13 mouse cellular contexts compared by ENCODE assay signal in genomic region chr7:97314646-97315045, GRCm38 (mm10). TPM values are rescaled to one million over a fixed set of nuclear protein-coding genes. Genes with fewer than 3 reads are reported as not detected.
DNase-seq lines count a peak whose midpoint lies in the region.
"Had no signal": no experiment of that assay in that cellular context is flagged by ENCODE, and none has a peak within 500 bp of the region (broad histone marks: within the 10 kb centered on the region; RNA-seq: fewer than 3 reads in every experiment).

No protein-coding gene starts in this region.

- intact Hi-C loops in gastrocnemius, postnatal 14 days (cut with DNase I; ENCODE audit: low total_unique reads), result no loop called here

- peak; percentile 25 to 38 for DNase-seq in cerebellum, adult 18-20 months
- no peak for DNase-seq in cerebellum, adult 11 months
- DNase-seq in gastrocnemius, postnatal 14 days, result peak; percentile 45
- DNase-seq in gastrocnemius, adult 18-20 months (ENCODE audit: low spot score), result no peak
- DNase-seq in ovary, postnatal 36 days (ENCODE audit: low spot score), result peak; percentile 4
- DNase-seq in ovary, adult 18-20 months (ENCODE audit: low spot score), result no peak
- peak; percentile 34 to 61 for DNase-seq in cerebellum, postnatal 25 days
- DNase-seq: adrenal gland, postnatal 25 days; heart, postnatal 36 days; kidney, adult 2 months; layer of hippocampus, adult 9-11 months; lung, embryonic 14.5 days; thymus, postnatal 14 days had no signal

RNA-seq across cellular contexts. Expression of gene Usp35, which starts 17.2 kb away (rescaled TPM):
- under 1 TPM; 0.75 to 0.76 TPM for total RNA-seq in gastrocnemius, postnatal 14 days (2021)
- under 1 TPM; 0.31 to 0.43 TPM for total RNA-seq in gastrocnemius, adult 18-20 months (2021)

RNA-seq across cellular contexts. Expression of gene Kctd21, which starts 17.5 kb away (rescaled TPM):
- 1 to 10 TPM; 1.9 to 2.3 TPM for total RNA-seq in gastrocnemius, postnatal 14 days (2021)
- total RNA-seq in gastrocnemius, adult 18-20 months (2021), result 1 to 10 TPM; 4.1 to 4.4 TPM

RNA-seq across cellular contexts. Expression of gene Alg8, which starts 56.8 kb away (rescaled TPM):
- 1 to 10 TPM; 2.9 to 5.5 TPM for total RNA-seq in gastrocnemius, postnatal 14 days (2021)
- total RNA-seq in gastrocnemius, adult 18-20 months (2021), result 1 to 10 TPM; 3.2 to 3.5 TPM

Comparison
In these comparisons a context has a peak if more than half of its experiments do, and no peak if none do; other contexts are left out.
1. DNase-seq: peak in cerebellum, adult 18-20 months (2 of 2), gastrocnemius, postnatal 14 days (single experiment), ovary, postnatal 36 days (single experiment) and cerebellum, postnatal 25 days (2 of 2); none in cerebellum, adult 11 months (single experiment), gastrocnemius, adult 18-20 months (single experiment) and ovary, adult 18-20 months (single experiment).